Mouse (Mus musculus) kidney, adult 2 months (tissue): ENCODE data around the gene Lama2. TPM values are rescaled to one million over a fixed set of nuclear protein-coding genes. Genes with fewer than 3 reads are reported as not detected.

ENCODE experiments used
- DNase-seq: peaks from one replicate; pipeline ENCODE4 v3.0.0; 2021
- H3K27ac ChIP-seq: fragments of 200-500 bp; 2 replicates; pipeline ENCODE4 v1.5.1; 2012; ENCODE audit warnings: low read depth, low read length, control low read depth, inconsistent platforms; ENCODE audit not compliant: insufficient read depth
- H3K27me3 ChIP-seq: fragments of 200-500 bp; replicated peaks from 2 replicates; pipeline ENCODE4 v1.6.1; 2012; ENCODE audit warnings: mild to moderate bottlenecking, moderate library complexity, low read length, inconsistent platforms; ENCODE audit not compliant: control insufficient read depth, insufficient read depth
- H3K36me3 ChIP-seq: fragments of 200-500 bp; 2 replicates; pipeline ENCODE4 v1.6.1; 2012; ENCODE audit warnings: mild to moderate bottlenecking, moderate library complexity, low read length, inconsistent platforms; ENCODE audit not compliant: control insufficient read depth, insufficient read depth
- H3K4me1 ChIP-seq: fragments of 200-500 bp; 2 replicates; pipeline ENCODE4 v1.6.1; 2011; ENCODE audit warnings: low read length; ENCODE audit not compliant: control insufficient read depth, insufficient read depth
- H3K4me3 ChIP-seq: fragments of 200-500 bp; 2 replicates; pipeline ENCODE4 v1.5.1; 2011; ENCODE audit warnings: mild to moderate bottlenecking, low read depth, low read length, control low read depth; ENCODE audit not compliant: insufficient read depth
- CTCF ChIP-seq: fragments of 200-500 bp; conservative IDR thresholded peaks from 2 replicates; pipeline ENCODE4 v1.5.1; 2011; ENCODE audit warnings: low read depth, mild to moderate bottlenecking, control low read depth, low read length, moderate library complexity, mixed read lengths; ENCODE audit not compliant: insufficient read depth, insufficient read length
- POLR2A ChIP-seq: fragments of 200-500 bp; IDR thresholded peaks from one replicate; pipeline ENCODE4 v1.6.1; 2011; ENCODE audit warnings: low read depth, low read length, control low read depth
- WGBS: fragments of 180-500 bp; shearing (Covaris S2); methylation state at CpG from one replicate; pipeline ENCODE4 v1.1.7; 2018; 5-methylcytosine and 5-hydroxymethylcytosine counted together
- polyA plus RNA-seq: library from polyadenylated mRNA; depleted of rRNA; stranded (reverse); fragments of >200 nt; gene quantifications from 2 replicates; pipeline ENCODE4 v1.2.3, GENCODE M21; 2012

The Lama2 gene
- polyA plus RNA-seq, 1 experiment: 13.1 TPM

- TF ChIP-seq CTCF: no peak
- no peak for TF ChIP-seq POLR2A
- Histone ChIP-seq H3K27ac (no peak overlapping the region), H3K27me3 (no peaks in the 10 kb centered on the region), H3K36me3 (no peaks in the 10 kb centered on the region), H3K4me3 (no peak overlapping the region), H3K4me1 (no peaks in the 10 kb centered on the region)
- WGBS: 50% methylated on average over 3 of the region's 3 CpGs
- DNase-seq: peak; percentile 5
Measured at GRCm38 (mm10) chr10:27101800-27102353, 517.7 kb downstream of the Lama2 start.

- TF ChIP-seq POLR2A: no peak
- 86% methylated on average over 2 of the region's 2 CpGs for WGBS
- no peaks in the 10 kb centered on the region for H3K4me1 ChIP-seq
- H3K36me3 ChIP-seq: no peaks in the 10 kb centered on the region
- no peak overlapping the region for H3K27ac ChIP-seq
- H3K27me3 ChIP-seq: no peaks in the 10 kb centered on the region
- no peak overlapping the region for H3K4me3 ChIP-seq
- DNase-seq: no peak
Measured at GRCm38 (mm10) chr10:27077113-27077512, 542.4 kb downstream of the Lama2 start.

GRCm38 (mm10) chr10:27068794-27069435 is 550.6 kb downstream of the Lama2 start:
- WGBS: 86% methylated on average over 2 of the region's 2 CpGs
- Histone ChIP-seq H3K27ac (no peak overlapping the region), H3K36me3 (no peaks in the 10 kb centered on the region), H3K27me3 (no peaks in the 10 kb centered on the region), H3K4me3 (no peak overlapping the region), H3K4me1 (no peaks in the 10 kb centered on the region)
- no peak for DNase-seq
- TF ChIP-seq CTCF: no peak
- TF ChIP-seq POLR2A: no peak

DNA sequence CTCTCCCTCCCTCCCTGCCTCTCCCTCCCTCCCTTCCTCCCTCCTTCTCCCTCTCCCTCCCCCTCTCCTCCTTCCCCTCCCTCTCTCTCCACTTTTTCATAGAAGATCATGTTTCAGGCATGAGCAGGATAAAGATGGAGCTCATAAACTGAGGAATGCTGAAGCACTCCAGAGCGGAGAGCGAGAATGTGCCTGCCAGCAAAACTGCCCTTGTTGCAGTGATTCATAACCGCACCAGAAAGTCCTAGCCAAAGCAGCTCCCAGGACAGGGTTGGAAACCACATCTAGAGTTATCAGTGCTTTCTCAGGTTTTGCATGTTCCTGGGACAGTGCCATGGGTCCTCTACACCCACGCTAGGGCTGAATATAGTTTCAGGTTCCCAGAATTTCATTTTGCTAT is 555.9 kb downstream of the Lama2 start:
- H3K36me3 ChIP-seq: no peaks in the 10 kb centered on the region
- no peaks in the 10 kb centered on the region; the same call in 1 of the 2 replicates for H3K27me3 ChIP-seq
- DNase-seq: peak; percentile 14
- TF ChIP-seq POLR2A: no peak
- no peak for TF ChIP-seq CTCF
- no peaks in the 10 kb centered on the region for H3K4me1 ChIP-seq
- H3K27ac ChIP-seq: no peak overlapping the region
- WGBS: 15% methylated on average over 4 of the region's 4 CpGs
- no peak overlapping the region for H3K4me3 ChIP-seq

GRCm38 (mm10) chr10:27054488-27054887 is 565.1 kb downstream of the Lama2 start:
- 73% methylated on average over 4 of the region's 4 CpGs for whole genome bisulfite sequencing
- Histone ChIP-seq H3K4me1 (no peaks in the 10 kb centered on the region), H3K4me3 (no peak overlapping the region), H3K36me3 (no peaks in the 10 kb centered on the region), H3K27me3 (no peaks in the 10 kb centered on the region), H3K27ac (no peak overlapping the region)
- DNase-seq: no peak
- TF ChIP-seq CTCF (no peak), POLR2A (no peak)

DNA sequence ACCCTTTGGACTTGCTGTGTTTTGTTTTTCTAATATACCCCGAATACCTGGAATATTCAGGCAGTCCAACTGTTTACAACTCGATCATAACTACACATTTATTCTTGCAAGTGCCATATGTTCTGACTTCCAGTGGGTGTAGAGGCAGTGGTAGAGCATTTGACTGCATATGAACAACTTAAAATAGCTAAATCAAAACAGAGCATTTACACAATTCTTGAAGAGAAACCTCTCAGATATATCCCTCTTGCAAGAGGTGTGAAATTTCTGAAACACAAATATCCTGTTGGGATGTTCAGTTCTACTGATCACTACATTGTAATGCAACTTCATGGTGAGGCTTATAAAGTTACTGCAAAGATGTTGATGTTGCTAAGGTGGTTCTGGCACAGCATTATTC is 572.4 kb downstream of the Lama2 start:
- Histone ChIP-seq H3K4me3 (no peak overlapping the region), H3K27me3 (no peaks in the 10 kb centered on the region), H3K4me1 (no peaks in the 10 kb centered on the region), H3K36me3 (no peaks in the 10 kb centered on the region), H3K27ac (no peak overlapping the region)
- DNase-seq: no peak
- no peak for TF ChIP-seq CTCF
- no peak for TF ChIP-seq POLR2A
- WGBS: 76% methylated on average over 2 of the region's 2 CpGs

DNA sequence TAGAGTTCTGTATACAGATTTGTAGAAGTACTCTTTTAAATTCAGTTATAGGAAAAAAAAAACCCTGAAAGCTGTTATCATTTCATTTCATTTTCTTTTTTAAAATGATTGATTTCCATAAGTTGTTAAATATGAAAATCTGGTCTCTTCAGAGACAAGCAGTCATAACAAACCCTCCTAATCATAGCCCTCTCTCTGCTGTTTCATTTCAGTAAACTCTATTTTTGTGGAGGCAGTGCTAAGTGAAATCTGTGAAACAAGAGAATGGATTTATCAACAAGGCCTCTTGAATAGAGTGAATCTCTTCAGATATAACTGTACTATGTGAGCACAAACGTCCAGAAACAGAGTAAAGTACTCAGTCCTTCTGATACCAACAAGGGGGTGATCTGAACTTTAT is 577.7 kb downstream of the Lama2 start:
- no peaks in the 10 kb centered on the region for H3K36me3 ChIP-seq
- no peak overlapping the region for H3K4me3 ChIP-seq
- H3K27me3 ChIP-seq: no peaks in the 10 kb centered on the region
- H3K27ac ChIP-seq: no peak overlapping the region
- H3K4me1 ChIP-seq: no peaks in the 10 kb centered on the region
- no peak for DNase-seq
- TF ChIP-seq CTCF (no peak), POLR2A (no peak)
- WGBS: 39% methylated on average over 1 of the region's 1 CpGs

DNA sequence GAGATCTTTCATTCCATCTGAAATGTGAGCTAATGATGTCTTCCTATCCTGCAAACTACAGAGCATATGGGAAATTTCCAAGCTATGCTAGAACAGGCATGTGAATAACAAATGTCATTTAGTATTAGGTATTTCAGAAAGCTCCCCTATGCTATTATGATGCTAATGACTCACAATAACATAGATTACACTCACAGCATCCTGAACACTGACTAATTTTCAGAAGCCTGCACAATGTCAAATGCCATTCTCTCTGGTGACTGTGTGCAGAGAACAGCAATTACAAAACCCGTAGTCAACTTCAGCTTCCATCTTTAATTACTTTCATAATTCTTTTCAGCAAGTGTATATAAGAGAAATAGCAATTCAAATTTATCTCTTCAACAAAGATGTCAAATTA is 596.9 kb downstream of the Lama2 start:
- TF ChIP-seq POLR2A (no peak), CTCF (no peak)
- no peak for DNase-seq
- WGBS: 85% methylated on average over 1 of the region's 1 CpGs
- Histone ChIP-seq H3K27ac (no peak overlapping the region), H3K36me3 (no peaks in the 10 kb centered on the region), H3K4me3 (no peak overlapping the region), H3K27me3 (no peaks in the 10 kb centered on the region), H3K4me1 (no peaks in the 10 kb centered on the region)
